Mouse (Mus musculus): ENCODE data around the gene Vezt.

The Vezt gene

DNA sequence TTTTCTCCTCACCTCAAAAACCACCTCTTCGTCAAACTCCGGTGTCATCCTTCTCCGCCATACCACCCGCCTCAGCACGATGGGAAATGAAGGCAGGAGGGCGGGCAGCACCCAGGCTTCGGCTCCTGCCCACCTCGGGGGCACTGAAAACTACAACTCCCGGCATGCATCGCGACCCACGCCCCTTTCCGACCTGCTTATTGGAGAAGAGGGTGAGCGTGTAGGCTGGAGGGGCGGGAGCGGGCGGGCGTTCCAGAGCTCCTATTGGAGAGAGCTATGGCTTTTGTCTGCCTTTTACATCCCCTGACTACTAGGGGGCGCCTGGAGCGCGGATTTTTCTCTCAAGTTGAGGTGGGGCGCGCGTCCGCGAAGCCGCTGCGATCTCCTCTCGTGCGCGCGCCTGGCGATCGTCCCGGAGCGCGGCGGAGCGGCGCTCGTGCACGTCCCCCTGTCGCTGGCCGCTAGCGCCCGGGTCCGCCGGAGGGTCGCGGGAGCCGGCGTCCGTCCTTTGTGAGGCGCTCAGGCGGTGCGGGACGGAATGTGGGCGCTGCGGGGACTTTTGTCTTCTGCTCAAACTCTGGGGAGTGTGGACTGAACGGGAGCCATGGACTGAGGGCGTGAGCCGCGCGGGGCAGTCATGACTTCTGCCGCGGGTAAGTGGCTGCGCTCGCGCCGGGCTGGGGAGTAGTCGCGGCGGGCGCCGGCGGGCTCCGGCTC, at the start of gene Vezt, which contains the start of gene Fgd6:
Gene Vezt (minus strand): TSS at position 160 of the 717 bp plus-strand sequence.
Gene Fgd6 (plus strand): TSS at position 344 of the 717 bp plus-strand sequence.
- peak; percentile 99 for DNase-seq

DNA sequence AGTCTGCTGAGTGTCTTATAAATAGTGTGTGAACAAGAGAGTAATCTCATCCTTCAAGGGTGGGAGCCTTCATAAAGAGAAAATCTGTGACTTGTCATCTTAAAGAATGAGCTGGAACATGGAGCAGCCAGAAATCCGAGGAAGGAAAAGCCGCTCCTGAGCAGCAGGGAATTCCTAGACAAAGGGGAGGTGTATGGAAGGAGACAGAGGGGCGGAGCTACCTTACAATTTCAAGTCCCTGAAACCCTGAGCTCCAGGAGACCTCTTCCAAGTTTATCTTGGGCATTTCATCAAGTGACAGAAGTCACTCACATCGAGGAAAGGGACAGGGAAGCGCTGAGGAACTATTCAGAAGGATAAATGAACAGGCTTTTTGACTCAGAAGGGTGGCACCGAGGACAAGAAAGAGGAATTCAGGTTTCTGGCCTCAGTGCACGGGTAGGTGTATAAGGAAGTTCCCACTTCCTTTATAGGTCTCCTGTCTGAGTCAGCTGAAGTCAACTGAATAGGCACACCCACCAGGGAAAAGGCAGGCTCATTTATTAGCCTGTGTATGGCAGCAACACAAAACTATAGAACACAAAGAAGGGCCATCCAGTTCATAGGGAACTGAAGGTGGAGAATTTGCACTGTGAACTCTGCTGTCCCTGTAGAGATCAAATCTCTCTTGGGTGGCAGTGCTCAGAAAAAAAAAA, 46.6 kb upstream of the Vezt start:
- no peak for DNase-seq

DNA sequence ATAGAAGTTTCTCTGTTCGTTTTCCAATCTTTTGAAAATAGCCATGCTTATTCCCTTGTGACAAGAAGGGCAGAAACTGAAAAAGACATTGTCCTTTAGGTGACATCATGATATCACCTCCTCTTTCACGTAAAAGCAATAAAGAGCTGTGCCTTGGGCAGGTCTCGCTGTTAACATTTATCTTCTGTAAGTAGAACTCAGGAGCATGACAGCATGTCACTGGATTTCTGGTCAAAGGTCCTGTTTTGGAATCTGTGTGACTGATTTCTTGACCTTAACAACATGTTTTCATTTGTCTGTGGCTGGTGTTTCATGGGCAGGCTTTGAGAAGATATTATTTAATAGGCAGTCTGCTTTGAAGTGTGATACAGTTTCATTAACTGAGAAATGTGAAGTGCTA, 45.1 kb upstream of the Vezt start:
- no peak for DNase-seq

GRCm38 (mm10) chr10:94076966-94077825, 41.6 kb upstream of the Vezt start:
- no peak for DNase-seq

DNA sequence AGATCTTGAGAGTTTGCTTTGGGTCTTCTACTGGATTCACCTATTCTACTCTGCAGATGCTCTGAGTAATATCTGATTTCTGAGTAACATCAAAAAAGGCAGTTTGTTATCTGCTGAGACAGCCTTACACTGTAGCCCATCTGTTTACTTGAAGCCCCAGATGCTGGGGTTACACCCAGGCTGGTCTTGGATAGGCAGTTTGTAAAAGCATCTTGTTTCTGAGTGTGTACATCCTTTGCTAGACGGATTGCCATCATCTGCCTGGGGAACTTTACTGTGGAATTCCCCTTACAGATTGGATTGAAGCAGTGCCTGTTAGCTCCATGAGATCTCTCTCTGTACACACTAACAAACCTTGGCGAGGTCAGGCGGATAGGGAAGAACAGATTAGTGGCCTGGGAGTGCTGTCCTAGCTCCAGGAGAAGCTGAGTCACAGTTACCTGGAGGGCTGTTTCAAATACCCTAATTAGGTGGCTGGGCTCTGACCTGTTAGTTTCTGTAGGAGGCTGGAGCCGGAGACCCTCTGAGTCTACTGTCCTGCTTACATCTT, 37.4 kb upstream of the Vezt start:
- DNase-seq = no peak

DNA sequence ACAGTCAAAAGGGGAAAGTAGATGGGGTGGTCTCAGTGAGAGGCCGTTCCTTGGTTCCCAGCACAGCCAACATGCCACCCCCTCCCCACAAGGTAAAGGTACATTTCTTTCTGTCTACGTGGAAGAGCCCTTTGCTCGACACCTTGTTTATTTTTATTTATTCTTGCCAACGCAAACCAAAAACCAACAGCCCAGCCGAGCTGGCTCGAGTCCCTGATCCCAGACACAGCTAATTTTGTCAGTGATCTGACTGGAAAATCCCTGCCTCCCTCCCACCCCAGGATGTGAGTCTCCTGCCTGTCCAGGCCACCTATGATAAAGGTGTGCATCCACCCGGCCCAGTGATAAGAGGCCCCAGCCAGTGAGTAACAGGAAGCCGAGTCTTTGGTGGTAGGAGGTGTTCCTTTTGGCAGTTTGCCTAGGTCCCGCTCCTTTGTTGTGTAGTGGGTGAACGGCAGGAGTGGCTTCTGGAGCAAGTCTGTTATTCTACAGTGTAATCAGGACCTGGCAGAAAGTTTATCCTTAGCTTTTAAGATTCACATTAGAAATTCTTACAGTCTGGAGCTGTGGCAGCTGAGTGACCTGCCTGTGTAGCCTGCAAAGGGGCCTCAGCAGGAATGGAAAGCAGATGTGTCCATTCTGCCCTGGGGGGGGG, 36.8 kb upstream of the Vezt start:
- DNase-seq = peak; percentile 73

GRCm38 (mm10) chr10:94071641-94072040, 36.0 kb upstream of the Vezt start:
- DNase-seq = no peak

DNA sequence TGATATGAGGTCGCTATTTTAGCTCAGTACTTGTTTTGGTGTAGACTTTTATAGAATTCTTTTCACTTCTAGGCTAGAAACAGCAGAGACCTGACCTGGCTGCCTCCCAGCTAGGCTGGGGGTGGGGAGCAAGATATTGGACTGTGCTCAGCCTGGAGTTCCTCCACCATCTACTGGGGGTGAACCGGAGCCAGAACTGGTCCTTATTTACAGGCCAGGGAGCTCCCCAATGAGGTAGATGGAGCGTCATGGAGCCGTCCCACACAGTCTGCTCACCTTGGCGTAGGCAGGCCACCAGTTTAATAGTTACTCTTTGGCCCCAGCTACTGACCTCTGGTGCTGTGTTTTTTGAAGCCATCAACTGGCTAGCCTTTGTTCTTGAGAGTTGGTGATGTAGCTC, 33.1 kb upstream of the Vezt start:
- DNase-seq = peak; percentile 43

- DNase-seq = no peak
Observed at GRCm38 (mm10) chr10:94066896-94067295, 31.3 kb upstream of the Vezt start.

DNA sequence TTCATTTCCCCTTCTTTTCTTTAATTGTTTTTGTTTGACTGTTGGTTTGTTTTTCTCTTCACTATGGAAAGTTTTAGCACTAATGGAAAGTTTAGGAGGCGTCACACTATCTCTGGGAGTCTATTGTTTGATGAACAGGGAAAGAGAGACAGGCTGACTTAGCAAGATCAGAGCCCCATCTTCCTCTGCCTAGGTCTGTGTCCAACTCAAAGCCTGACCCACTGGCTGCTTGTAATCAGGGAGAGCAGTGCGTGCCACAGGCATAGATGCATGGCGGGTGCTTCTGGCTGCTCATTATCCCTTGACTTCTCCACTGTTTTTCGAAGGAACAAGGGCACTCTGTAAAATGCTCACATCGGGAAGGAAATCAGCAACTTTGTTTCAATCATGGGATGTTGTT, 26.7 kb upstream of the Vezt start:
- no peak for DNase-seq

DNA sequence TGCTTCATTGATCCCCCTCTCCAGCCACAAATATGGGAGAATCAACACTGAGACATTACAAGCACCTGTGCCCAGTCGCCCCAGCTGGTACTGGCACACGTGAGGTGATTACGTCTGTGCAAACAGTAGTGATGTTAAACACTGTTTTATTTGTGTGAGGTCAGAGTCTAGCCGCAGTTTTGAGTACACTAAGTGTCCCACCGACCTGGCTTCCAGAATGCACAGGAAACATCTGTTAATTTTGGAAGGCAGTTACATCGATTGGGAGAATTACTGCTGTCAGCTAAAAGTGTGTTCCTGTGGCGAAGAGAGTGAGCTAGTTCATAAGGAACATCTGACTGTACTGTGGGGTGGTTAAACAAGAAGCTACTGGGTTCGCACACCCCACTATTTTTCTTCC, 24.6 kb upstream of the Vezt start:
- DNase-seq = no peak

- DNase-seq = no peak
Observed at GRCm38 (mm10) chr10:94059618-94060055, 24.0 kb upstream of the Vezt start.

GRCm38 (mm10) chr10:94056487-94056886, 20.9 kb upstream of the Vezt start:
- no peak for DNase-seq

DNA sequence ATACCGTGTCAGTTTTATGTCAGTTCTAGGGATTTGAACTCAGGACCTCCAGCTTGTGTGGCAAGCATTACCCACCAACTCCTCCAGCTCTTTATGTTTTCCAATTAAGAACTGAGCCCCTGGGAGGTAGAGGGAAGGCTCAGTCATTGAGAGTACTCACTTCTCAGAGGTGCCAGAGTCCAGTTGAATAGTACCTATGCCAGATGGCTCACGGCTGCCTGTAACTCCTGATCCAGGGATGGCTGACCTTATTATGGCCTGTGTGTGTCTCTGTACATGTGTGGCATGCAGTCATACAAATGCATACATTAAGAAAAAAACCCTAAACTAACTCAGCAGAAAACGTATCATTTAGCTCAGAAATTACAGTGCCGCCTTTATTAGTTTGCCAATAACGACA, 15.1 kb upstream of the Vezt start:
- DNase-seq = no peak

DNA sequence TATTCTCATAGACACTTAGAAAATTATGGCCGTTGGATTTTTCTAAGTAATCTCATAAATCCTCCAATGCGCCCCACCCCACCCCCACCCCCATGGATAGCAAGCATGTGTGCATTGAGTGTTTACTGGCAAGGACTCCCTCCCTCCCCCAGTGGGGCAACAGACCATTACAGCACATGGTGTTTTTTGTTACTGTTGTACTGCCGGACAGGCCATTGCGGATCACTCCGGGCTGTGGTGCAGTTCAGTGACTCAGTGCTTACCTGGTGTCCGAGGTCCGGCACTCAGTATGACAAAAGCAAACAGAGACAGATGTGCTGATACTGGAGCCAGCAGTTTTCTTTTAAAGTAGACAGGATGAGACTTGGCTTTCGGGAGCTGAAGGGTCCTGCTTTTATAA, 13.5 kb upstream of the Vezt start:
- no peak for DNase-seq

DNA sequence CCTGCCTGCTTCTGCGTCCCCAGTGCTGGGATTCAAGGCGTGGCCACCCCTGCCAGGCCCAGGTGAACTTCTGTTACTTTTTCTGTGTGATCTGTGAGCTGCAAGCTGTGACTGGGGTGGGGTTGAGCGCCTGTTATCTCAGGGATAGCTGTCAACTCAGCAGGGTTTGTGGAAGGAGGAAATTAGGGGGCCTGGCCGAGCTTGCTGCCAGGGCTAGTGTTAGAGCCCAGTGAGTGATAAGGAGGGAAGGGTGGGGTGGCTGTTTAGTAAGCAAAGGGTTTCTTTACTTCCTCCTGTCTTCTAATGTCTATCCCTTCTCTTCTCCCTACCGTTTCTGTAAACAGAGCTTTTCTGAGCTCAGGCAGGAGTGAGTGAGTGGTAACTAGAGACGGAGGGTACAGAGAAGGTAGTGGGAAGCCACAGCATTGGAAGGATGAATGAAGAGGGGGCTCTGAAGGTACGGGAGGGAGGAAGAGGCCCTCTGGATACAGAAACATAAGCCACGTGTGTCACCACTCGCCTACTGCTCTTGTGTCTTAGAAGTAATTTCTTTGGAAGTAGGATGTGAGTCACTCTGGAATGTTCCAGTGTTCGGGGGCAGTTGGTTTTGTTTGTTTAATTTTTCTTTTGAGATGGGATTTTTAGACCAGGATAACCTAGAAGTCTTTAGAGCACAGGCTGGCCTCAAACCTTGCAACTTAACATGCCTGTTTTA, 12.4 kb upstream of the Vezt start:
- DNase-seq = no peak

DNA sequence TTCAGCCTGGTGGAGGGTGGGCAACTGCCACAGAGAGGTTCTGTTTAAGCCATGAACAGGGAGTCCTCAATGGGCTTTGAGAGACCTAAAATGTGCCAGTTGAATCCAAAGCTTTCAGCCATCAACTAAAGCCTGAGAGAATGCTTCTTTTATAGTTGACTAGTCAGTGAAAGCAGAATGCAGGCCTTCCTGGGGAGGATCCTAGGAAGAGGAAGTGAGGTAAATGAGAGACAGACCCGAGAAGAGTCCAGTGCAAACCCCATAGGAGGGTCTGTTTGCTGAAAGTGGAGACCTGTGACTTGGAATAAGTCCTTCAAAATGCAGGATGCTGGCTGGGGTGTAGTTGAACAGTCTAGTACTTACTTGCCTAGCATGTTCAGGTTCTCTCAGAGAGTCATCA, 11.4 kb upstream of the Vezt start:
- no peak for DNase-seq

GRCm38 (mm10) chr10:94045301-94045700, 9.7 kb upstream of the Vezt start:
- no peak for DNase-seq

GRCm38 (mm10) chr10:94043908-94044307, 8.3 kb upstream of the Vezt start:
- DNase-seq = no peak

DNA sequence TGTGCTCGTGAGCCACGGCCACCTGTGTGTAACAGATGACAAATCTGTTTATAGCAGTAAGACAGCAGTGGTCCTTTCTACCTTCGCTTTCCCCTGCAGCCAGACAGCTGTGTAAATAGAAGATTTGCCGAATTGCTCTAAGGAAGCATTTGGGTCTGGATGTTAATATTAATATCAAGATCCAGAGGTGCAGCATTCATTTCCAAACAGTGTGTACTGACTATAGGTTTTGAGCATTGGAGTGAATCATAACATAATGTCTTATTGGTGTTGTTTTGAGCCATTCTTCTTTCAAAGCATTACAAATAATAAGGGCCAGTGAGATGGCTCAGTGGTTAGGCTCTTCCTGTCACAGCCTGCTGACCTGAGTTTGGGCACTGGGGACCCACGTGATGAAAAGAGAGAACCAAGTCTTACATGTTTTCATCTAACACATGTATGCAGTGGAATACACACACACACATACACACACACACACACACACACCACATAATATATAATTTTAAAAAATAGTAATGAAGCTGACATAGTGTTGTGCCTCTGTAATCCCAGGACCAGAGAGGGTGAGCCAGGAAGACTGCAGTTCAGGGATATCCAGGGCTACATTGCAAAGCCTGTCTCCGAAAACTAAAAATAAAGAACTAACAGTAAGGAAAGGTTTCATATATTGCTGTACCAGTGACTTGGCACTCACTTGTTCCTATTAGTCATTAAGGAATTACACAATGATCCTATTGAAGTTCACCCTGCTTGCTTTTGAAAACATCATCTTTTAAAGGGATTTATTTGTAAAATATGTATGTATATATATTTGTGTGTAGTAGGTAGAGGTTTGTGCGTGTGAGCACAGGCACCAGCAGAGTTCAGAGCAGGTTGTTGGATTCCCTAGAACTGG, 3.0 kb upstream of the Vezt start:
- no peak for DNase-seq

DNA sequence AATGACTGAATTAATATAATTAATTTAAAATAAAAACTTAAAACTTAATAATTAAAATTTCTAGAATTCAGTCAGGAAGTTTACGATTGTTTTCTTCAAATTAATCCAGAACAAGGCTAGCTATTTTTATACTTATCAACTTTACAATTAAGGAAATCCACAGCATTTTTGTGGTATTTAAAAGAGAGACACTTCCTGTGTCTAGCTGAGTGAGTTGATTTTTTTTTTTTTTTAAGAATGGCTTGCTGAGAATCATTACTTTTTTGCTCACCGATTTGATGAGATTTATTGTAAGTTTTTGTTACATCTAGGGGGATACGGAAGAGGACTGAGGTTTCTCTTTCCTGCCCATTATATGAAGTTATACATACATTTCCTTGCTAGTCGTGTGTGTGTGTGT, 2.0 kb upstream of the Vezt start:
- DNase-seq = no peak
